Mouse (Mus musculus): ENCODE measurements around the gene 1700017B05Rik. TPM values are rescaled to one million over a fixed set of nuclear protein-coding genes. Genes with fewer than 3 reads are reported as not detected.
A peak's percentile ranks its signal among the peaks of the same experiment; 100 is the strongest.
"Not testable (repeated sequence)": the region's sequence is repeated elsewhere in the genome, so short reads cannot be mapped to it uniquely, and the experiment has no call there.

1700017B05Rik gene
- polyA plus RNA-seq, 1 experiment from 2014 or later, result 16.9 TPM

DNA sequence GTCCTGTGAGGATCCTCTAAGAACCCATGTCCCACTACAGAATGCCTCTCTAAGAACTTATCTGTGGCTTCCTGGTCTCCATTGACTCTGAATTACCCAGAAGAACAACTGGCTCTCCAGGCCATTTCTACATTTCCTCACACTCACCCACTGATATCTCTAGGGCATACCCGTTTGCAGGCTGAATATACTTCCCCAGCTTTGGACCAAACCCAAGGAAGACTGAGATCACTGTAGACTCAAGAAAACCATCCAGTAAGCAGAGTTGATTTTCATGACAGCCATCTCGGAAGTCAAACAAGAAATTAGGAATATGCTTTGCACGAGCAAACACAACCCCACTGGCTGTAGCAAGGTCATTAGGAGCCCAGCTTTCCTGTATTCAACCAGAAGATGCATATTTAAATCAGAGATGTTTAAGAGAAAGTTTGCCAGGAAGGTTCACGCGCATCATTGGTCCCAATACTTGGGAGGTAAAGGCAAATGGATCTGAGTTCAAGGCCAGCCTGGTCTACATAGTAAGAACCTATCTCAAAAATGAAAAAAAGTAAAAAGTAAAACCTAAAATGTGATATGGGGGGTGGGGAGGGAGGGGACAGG lies 30.0 kb downstream of the 1700017B05Rik start:
- Histone ChIP-seq H3K4me3 (ENCODE audit: low read depth, low read length) (no peak overlapping the region), H3K4me1 (ENCODE audit: control insufficient read depth, low read depth, low read length) (peaks cover 3% of the 10 kb centered on the region), H3K9ac (ENCODE audit: low read depth, low read length) (no peak overlapping the region), H3K27ac (ENCODE audit: low read length) (no peak overlapping the region), H3K27me3 (ENCODE audit: control insufficient read depth, insufficient read depth, low read depth, low read length) (no peaks in the 10 kb centered on the region), H3K4me2 (ENCODE audit: low read depth, low read length) (no peak overlapping the region), H3K9me3 (replicated peaks; ENCODE audit: control insufficient read depth, low read length) (no peaks in the 10 kb centered on the region), H3K36me3 (ENCODE audit: control insufficient read depth, insufficient read depth) (no peaks in the 10 kb centered on the region)
- 63% methylated on average over 5 of the region's 5 CpGs for WGBS (ENCODE audit: insufficient replicate concordance)
- no peak for ATAC-seq (ENCODE audit: low read depth)

DNA sequence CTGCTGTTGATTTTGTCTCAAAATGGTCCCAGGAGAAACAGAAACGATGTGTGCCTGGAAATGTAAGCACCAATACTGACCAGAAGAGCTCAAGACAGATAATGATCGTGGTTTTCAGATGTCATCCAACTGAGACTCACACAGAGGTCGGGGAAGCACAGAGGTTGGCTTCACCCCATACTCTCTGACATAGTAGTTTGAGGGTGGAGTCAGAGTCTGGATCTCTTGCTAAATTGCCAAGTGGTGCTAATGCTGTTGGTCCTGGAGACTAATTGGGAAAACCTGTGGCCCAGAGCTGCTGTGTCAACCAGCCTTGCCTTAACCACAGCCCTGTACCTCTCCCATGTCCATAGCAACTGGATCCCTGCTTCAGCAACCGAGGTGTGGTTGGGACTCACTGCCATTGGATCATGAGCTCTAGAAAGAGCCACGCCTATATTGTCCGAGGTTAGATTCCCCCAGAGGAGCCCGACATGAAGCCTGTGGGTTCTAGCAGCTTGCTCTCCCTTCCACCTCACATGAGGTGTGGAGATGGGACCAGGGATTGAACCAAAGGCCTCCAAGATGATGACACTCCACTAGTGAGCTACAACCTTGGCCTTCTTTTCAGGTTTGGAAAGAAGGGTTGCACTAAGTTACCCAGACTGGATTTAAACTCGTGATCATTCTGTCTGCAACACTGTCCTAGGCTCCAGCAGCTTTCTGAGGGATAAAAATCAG lies 30.7 kb downstream of the 1700017B05Rik start:
- Histone ChIP-seq H3K4me1 (ENCODE audit: control insufficient read depth, low read depth, low read length) (peaks cover 3% of the 10 kb centered on the region), H3K9ac (ENCODE audit: low read depth, low read length) (no peak overlapping the region), H3K9me3 (replicated peaks; ENCODE audit: control insufficient read depth, low read length) (no peaks in the 10 kb centered on the region), H3K27ac (ENCODE audit: low read length) (no peak overlapping the region), H3K27me3 (ENCODE audit: control insufficient read depth, insufficient read depth, low read depth, low read length) (no peaks in the 10 kb centered on the region), H3K36me3 (ENCODE audit: control insufficient read depth, insufficient read depth) (no peaks in the 10 kb centered on the region), H3K4me3 (ENCODE audit: low read depth, low read length) (no peak overlapping the region), H3K4me2 (ENCODE audit: low read depth, low read length) (no peak overlapping the region)
- no peak for ATAC-seq (ENCODE audit: low read depth)
- WGBS (ENCODE audit: insufficient replicate concordance), result 36% methylated on average over 8 of the region's 8 CpGs

DNA sequence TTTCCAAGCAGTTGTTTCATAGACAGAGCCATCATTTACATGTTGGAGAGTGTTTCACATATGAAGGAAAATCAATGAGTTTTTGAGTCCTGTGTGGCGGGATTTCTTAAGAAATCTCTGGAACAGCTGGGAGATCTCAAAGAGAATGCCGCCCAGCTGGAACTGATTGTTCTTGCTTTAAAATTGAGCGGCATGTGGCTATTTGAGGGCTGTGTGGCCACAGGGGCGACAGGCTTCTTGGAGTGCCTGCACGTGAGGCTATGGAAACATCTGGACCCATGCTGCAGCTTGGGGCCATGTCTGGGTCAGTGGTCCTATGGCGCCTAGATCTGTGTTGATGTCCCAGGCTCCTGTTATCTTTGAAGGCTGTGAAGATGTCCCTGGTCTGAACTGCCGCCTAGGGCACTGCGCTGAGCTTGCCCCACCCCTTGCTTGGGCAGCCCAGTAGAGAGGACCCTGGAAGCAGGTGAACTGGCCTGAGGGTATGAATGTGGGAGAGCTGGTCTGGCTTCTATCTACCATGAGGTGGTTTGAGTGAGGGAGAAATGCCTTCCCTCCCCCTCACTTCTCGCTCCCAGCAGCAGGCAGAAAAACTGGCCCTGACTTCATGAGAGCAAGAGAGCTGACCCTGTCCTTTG lies 32.1 kb downstream of the 1700017B05Rik start:
- Histone ChIP-seq H3K36me3 (ENCODE audit: control insufficient read depth, insufficient read depth) (no peaks in the 10 kb centered on the region), H3K4me1 (ENCODE audit: control insufficient read depth, low read depth, low read length) (peaks cover 10% of the 10 kb centered on the region), H3K9me3 (replicated peaks; ENCODE audit: control insufficient read depth, low read length) (no peaks in the 10 kb centered on the region), H3K4me3 (ENCODE audit: low read depth, low read length) (no peak overlapping the region), H3K4me2 (ENCODE audit: low read depth, low read length) (no peak overlapping the region), H3K27me3 (ENCODE audit: control insufficient read depth, insufficient read depth, low read depth, low read length) (no peaks in the 10 kb centered on the region), H3K27ac (ENCODE audit: low read length) (no peak overlapping the region), H3K9ac (ENCODE audit: low read depth, low read length) (no peak overlapping the region)
- 67% methylated on average over 9 of the region's 9 CpGs for WGBS (ENCODE audit: insufficient replicate concordance)
- no peak for ATAC-seq (ENCODE audit: low read depth)

DNA sequence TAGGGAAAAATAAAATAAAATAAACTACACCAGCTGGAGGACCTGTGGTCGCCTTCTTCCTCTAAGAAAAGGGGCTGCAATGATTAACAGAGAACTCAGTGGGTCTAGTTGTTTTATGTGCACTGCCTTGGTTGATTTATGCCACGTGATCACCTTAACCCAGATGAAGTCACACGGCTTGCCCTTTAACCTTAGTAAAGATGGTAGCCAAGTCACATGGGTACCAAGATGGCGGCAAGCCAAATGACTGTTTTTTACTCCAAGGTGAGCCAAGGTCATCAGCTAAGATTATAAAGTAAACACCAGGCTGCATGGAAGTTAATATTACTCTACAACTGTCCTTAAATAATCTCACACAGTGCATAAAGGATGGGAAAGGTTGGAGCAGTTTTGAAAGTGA lies 32.7 kb downstream of the 1700017B05Rik start:
- Histone ChIP-seq H3K9me3 (replicated peaks; ENCODE audit: control insufficient read depth, low read length) (no peaks in the 10 kb centered on the region), H3K27ac (ENCODE audit: low read length) (no peak overlapping the region), H3K4me3 (ENCODE audit: low read depth, low read length) (no peak overlapping the region), H3K36me3 (ENCODE audit: control insufficient read depth, insufficient read depth) (no peaks in the 10 kb centered on the region), H3K4me2 (ENCODE audit: low read depth, low read length) (no peak overlapping the region), H3K4me1 (ENCODE audit: control insufficient read depth, low read depth, low read length) (peaks cover 10% of the 10 kb centered on the region), H3K9ac (ENCODE audit: low read depth, low read length) (no peak overlapping the region), H3K27me3 (ENCODE audit: control insufficient read depth, insufficient read depth, low read depth, low read length) (no peaks in the 10 kb centered on the region)
- 60% methylated on average over 4 of the region's 4 CpGs for WGBS (ENCODE audit: insufficient replicate concordance)
- ATAC-seq (ENCODE audit: low read depth), result no peak

DNA sequence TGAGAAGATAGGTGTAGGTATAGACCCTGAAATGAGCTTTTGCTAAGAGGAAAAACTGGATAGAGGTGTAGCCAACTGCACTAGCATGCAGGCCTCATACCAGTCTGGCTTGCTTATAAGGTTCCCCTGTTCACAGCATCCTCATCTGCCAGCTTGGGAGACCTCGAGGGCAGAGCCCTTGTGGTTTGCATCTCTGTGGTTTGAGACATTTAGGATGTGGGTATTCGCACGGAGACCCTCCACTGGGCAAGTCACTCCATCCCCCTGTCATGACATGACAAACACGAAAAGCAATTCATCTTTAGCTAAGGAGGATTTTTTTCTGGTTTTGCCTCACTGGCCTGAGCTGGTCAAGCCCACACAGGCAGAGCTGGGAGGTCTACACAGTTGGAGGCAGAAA lies 34.2 kb downstream of the 1700017B05Rik start:
- no peak for ATAC-seq (ENCODE audit: low read depth)
- WGBS (ENCODE audit: insufficient replicate concordance), result 19% methylated on average over 4 of the region's 4 CpGs
- no peaks in the 10 kb centered on the region for H3K36me3 ChIP-seq (ENCODE audit: control insufficient read depth, insufficient read depth)
- peaks cover 10% of the 10 kb centered on the region for H3K4me1 ChIP-seq (ENCODE audit: control insufficient read depth, low read depth, low read length)
- no peaks in the 10 kb centered on the region for H3K9me3 ChIP-seq (replicated peaks; ENCODE audit: control insufficient read depth, low read length)
- H3K27me3 ChIP-seq (ENCODE audit: control insufficient read depth, insufficient read depth, low read depth, low read length), result no peaks in the 10 kb centered on the region
- no peak overlapping the region for H3K4me3 ChIP-seq (ENCODE audit: low read depth, low read length)
- no peak overlapping the region for H3K9ac ChIP-seq (ENCODE audit: low read depth, low read length)
- H3K27ac ChIP-seq (ENCODE audit: low read length), result no peak overlapping the region
- no peak overlapping the region for H3K4me2 ChIP-seq (ENCODE audit: low read depth, low read length)

DNA sequence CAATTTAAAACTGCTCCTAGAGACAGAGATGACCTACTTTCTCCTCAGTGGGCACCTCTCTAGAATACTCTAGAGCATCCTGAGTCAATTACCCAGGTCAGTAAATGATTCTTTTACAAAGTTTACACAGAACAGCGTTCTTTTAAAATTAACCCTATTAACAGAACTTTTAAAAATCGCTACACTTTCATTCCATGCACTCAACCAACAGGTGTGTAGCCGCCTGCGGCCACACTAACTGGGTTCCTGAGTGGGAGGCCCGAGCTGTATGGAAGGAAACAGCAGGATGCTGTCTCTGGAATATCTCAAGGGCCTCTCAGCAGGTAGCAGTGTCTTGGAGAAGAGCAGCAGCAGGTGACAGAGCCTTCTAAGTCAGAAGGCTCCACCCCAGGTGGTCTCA lies 35.2 kb downstream of the 1700017B05Rik start:
- WGBS (ENCODE audit: insufficient replicate concordance), result 62% methylated on average over 5 of the region's 5 CpGs
- Histone ChIP-seq H3K9me3 (replicated peaks; ENCODE audit: control insufficient read depth, low read length) (no peaks in the 10 kb centered on the region), H3K36me3 (ENCODE audit: control insufficient read depth, insufficient read depth) (no peaks in the 10 kb centered on the region), H3K27ac (ENCODE audit: low read length) (no peak overlapping the region), H3K4me2 (ENCODE audit: low read depth, low read length) (no peak overlapping the region), H3K9ac (ENCODE audit: low read depth, low read length) (no peak overlapping the region), H3K4me1 (ENCODE audit: control insufficient read depth, low read depth, low read length) (peaks cover 7% of the 10 kb centered on the region), H3K4me3 (ENCODE audit: low read depth, low read length) (no peak overlapping the region), H3K27me3 (ENCODE audit: control insufficient read depth, insufficient read depth, low read depth, low read length) (no peaks in the 10 kb centered on the region)
- no peak for ATAC-seq (ENCODE audit: low read depth)

DNA sequence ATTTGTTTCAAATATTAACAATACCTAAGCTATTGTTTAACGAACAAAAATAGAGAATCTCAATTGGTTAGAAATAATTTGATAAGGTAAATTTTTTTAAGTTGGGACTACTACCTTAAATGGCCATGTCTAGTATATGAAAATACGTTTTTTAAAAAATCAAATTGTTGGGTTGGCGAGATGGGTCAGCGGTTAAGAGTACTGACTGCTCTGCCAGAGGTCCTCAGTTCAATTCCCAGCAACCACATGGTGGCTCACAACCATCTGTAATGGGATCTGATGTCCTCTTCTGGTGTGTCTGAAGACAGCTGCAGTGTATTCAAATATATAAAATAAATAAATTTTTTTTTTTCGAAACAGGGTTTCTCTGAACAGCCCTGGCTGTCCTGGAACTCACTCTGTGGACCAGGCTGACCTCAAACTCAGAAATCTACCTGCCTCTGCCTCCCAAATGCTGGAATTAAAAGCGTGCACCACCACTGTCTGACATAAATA lies 35.7 kb downstream of the 1700017B05Rik start:
- H3K9ac ChIP-seq (ENCODE audit: low read depth, low read length); H3K4me1 ChIP-seq (ENCODE audit: control insufficient read depth, low read depth, low read length); H3K4me3 ChIP-seq (ENCODE audit: low read depth, low read length); H3K4me2 ChIP-seq (ENCODE audit: low read depth, low read length); ATAC-seq (ENCODE audit: low read depth); H3K27me3 ChIP-seq (ENCODE audit: control insufficient read depth, insufficient read depth, low read depth, low read length); H3K9me3 ChIP-seq (replicated peaks; ENCODE audit: control insufficient read depth, low read length); H3K36me3 ChIP-seq (ENCODE audit: control insufficient read depth, insufficient read depth); H3K27ac ChIP-seq (ENCODE audit: low read length): not testable (repeated sequence)
- 65% methylated on average over 6 of the region's 6 CpGs for WGBS (ENCODE audit: insufficient replicate concordance)

DNA sequence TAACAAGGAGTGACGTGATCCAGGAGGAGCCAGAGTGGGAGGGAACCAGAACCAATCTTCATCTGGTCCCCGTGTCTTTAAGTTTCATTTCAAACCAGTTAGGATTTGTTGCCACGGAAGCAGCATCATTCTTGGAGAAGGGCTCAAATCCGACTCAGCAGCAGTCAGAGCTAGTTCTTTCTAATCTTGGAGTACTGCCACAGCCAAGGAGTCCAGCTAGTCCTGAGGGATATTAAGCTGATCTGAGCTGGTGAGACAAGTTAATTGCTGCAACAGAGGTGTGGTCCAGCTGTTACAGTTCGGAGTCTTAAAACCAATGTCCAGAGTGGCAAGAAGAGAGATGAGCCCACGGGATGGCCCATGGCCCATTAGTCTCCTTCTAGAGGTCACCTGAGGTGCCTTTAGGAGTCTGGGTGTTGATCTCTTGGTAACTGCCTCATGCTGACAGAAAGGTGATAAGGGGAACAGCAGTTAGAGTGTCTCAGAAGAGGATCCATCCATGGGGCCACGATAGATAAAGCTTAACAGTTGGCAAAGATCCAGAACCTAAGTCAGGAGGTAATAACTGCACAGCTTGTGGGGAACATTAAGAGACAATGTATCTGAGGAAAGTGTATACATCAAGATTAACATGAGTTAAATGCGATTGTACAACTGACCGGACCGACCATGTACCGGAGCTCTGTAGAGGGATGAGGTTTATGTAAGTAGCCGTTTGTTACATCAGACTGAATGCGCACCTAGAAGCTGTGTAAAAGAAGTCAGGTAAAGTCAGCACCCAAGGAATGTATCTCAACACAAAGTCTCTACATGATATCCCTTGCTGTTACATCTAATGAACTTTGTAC lies 36.4 kb downstream of the 1700017B05Rik start:
- ATAC-seq (ENCODE audit: low read depth), result peak; percentile 65

More for the DNA sequence above, 36.4 kb downstream of the 1700017B05Rik start:
- Histone ChIP-seq H3K27ac (ENCODE audit: low read length) (no peak overlapping the region), H3K9ac (ENCODE audit: low read depth, low read length) (no peak overlapping the region), H3K27me3 (ENCODE audit: control insufficient read depth, insufficient read depth, low read depth, low read length) (no peaks in the 10 kb centered on the region), H3K4me2 (ENCODE audit: low read depth, low read length) (no peak overlapping the region), H3K9me3 (replicated peaks; ENCODE audit: control insufficient read depth, low read length) (no peaks in the 10 kb centered on the region), H3K36me3 (ENCODE audit: control insufficient read depth, insufficient read depth) (no peaks in the 10 kb centered on the region), H3K4me1 (ENCODE audit: control insufficient read depth, low read depth, low read length) (peaks cover 7% of the 10 kb centered on the region), H3K4me3 (ENCODE audit: low read depth, low read length) (no peak overlapping the region)
- WGBS (ENCODE audit: insufficient replicate concordance), result 44% methylated on average over 13 of the region's 13 CpGs

All from liver, embryonic 16.5 days (tissue).